ENCODE assay signal across 23 mouse cellular contexts in the genomic region with DNA sequence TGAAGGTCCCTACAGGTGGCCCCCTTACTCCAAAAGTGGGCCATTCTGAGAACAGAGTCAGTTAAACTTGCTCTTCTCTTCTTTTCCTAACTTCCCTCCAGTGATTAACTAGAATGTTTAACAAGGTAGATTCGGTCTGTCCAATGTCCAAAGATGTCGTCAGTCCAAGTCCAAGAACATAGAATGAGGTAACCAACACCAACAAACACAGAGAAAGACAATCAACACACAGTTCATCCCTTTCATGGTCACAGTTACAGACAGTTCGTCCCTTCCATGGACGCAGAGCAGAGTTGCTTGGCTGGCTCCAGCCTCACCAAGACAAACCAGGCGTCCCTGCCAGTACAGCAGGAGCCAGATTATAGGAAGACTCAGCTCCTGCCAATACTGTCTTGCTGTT. TPM values are rescaled to one million over a fixed set of nuclear protein-coding genes. Genes with fewer than 3 reads are reported as not detected.
"Had no signal": no experiment of that assay in that cellular context is flagged by ENCODE, and none has a peak within 500 bp of the region (broad histone marks: within the 10 kb centered on the region; RNA-seq: fewer than 3 reads in every experiment).

No protein-coding gene starts in this region.

- H3K9ac ChIP-seq: liver, embryonic 13.5 days; lung, embryonic 14.5 days; stomach, embryonic 15.5 days had no signal

- H3K4me1 ChIP-seq: liver, embryonic 13.5 days; stomach, embryonic 15.5 days had no signal

- H3K9me3 ChIP-seq: liver, embryonic 13.5 days; stomach, embryonic 15.5 days had no signal

- H3K36me3 ChIP-seq: liver, embryonic 13.5 days; stomach, embryonic 15.5 days had no signal

- DNase-seq: layer of hippocampus, postnatal 36 days; liver, embryonic 13.5 days; lung, embryonic 14.5 days; midbrain, embryonic 14.5 days; spleen, adult 18-20 months; thymus, postnatal 25 days had no signal

- H3K27me3 ChIP-seq: stomach, embryonic 15.5 days had no signal

- H3K27ac ChIP-seq: left cerebral cortex, adult 2 months; liver, embryonic 13.5 days; macrophage; stomach, embryonic 15.5 days had no signal

- ATAC-seq: inflammation-experienced regulatory T-cells, adult 6 months; intestine, embryonic 16.5 days; lung, postnatal 0 days had no signal

- H3K4me2 ChIP-seq: liver, embryonic 13.5 days; lung, embryonic 14.5 days; midbrain, embryonic 11.5 days; stomach, embryonic 15.5 days had no signal

- H3K4me3 ChIP-seq: left cerebral cortex, adult 2 months; liver, embryonic 13.5 days; stomach, embryonic 15.5 days had no signal

RNA-seq across cellular contexts. Expression of gene Treh, which starts 1.6 kb away (rescaled TPM):
- total RNA-seq: layer of hippocampus, adult 8-10 months; layer of hippocampus, postnatal 10 days; layer of hippocampus, postnatal 36 days; left cerebral cortex, postnatal 10 days; megakaryocyte-erythroid progenitor cell, adult 5-6 weeks; midbrain, postnatal 0 days had no signal
- polyA plus RNA-seq: inflammation-experienced regulatory T-cells, adult 6 months; limb, embryonic 11.5 days; limb, embryonic 14.5 days; liver, embryonic 13.5 days; liver, embryonic 16.5 days; lung, embryonic 14.5 days; lung, postnatal 0 days; macrophage; midbrain, embryonic 11.5 days; midbrain, embryonic 14.5 days; midbrain, postnatal 0 days; neural tube, embryonic 11.5 days; neural tube, embryonic 14.5 days had no signal
